Mouse (Mus musculus): ENCODE data around the gene Prkg1. TPM values are rescaled to one million over a fixed set of nuclear protein-coding genes. Genes with fewer than 3 reads are reported as not detected.

Gene Prkg1
- total and polyA plus RNA-seq, 3 experiments, result not detected

- no peaks in the 10 kb centered on the region for H3K27me3 ChIP-seq (ENCODE audit: control insufficient read depth in 1 of 2, insufficient read depth in 2 of 2, low read length in 2 of 2)
- H3K36me3 ChIP-seq (ENCODE audit: control insufficient read depth in 1 of 2, insufficient read depth in 2 of 2, low read length in 2 of 2), result no peaks in the 10 kb centered on the region
- DNase-seq (ENCODE audit: low read depth, low spot score), result no peak
- no peaks in the 10 kb centered on the region for H3K9me3 ChIP-seq (replicated peaks; ENCODE audit: insufficient read depth, low read length)
- no peak within 1 kb of the TSS for H3K4me3 ChIP-seq (ENCODE audit: control insufficient read depth in 1 of 2, insufficient read depth in 1 of 2, low read depth in 2 of 2, low read length in 2 of 2)
- no peaks in the 10 kb centered on the region for H3K79me2 ChIP-seq (ENCODE audit: control insufficient read depth, insufficient read depth, low read length, poor library complexity)
- H3K4me1 ChIP-seq (ENCODE audit: control insufficient read depth in 1 of 2, insufficient read depth in 2 of 2, low read length in 2 of 2), result no peaks in the 10 kb centered on the region
- no peak for TF ChIP-seq ZNF384 (IDR thresholded peaks at IDR 0.05; ENCODE audit: low read depth, low read length)
- TF ChIP-seq GABPA (IDR thresholded peaks at IDR 0.05; ENCODE audit: low read depth, low read length), result no peak
- no peak for TF ChIP-seq JUND (IDR thresholded peaks at IDR 0.05; ENCODE audit: low read depth, low read length)
- no peak for TF ChIP-seq TCF12 (IDR thresholded peaks at IDR 0.05; ENCODE audit: low read depth, low read length)
- TF ChIP-seq RCOR1 (IDR thresholded peaks at IDR 0.05; ENCODE audit: low read depth, low read length), result no peak
- TF ChIP-seq POLR2A (IDR thresholded peaks at IDR 0.05; ENCODE audit: control insufficient read depth in 1 of 2, insufficient read depth in 1 of 2, low read depth in 1 of 2, low read length in 2 of 2, poor library complexity in 1 of 2), result no peak
- H3K9ac ChIP-seq (ENCODE audit: control insufficient read depth, low read depth, low read length, poor library complexity, severe bottlenecking), result no peak within 1 kb of the TSS
- no peak within 1 kb of the TSS for H3K27ac ChIP-seq (ENCODE audit: control insufficient read depth, low read depth, low read length)
Observed at GRCm38 (mm10) chr19:31082662-31083429, 682.0 kb downstream of the Prkg1 start, which contains the start of gene Cstf2t. Cstf2t (plus strand) TSS chr19:31082837.

- Histone ChIP-seq H3K4me3 (ENCODE audit: control insufficient read depth in 1 of 2, insufficient read depth in 1 of 2, low read depth in 2 of 2, low read length in 2 of 2) (no peak overlapping the region), H3K9ac (ENCODE audit: control insufficient read depth, low read depth, low read length, poor library complexity, severe bottlenecking) (no peak overlapping the region), H3K27ac (ENCODE audit: control insufficient read depth, low read depth, low read length) (no peak overlapping the region), H3K36me3 (ENCODE audit: control insufficient read depth in 1 of 2, insufficient read depth in 2 of 2, low read length in 2 of 2) (no peaks in the 10 kb centered on the region), H3K27me3 (ENCODE audit: control insufficient read depth in 1 of 2, insufficient read depth in 2 of 2, low read length in 2 of 2) (no peaks in the 10 kb centered on the region), H3K79me2 (ENCODE audit: control insufficient read depth, insufficient read depth, low read length, poor library complexity) (no peaks in the 10 kb centered on the region), H3K9me3 (replicated peaks; ENCODE audit: insufficient read depth, low read length) (no peaks in the 10 kb centered on the region), H3K4me1 (ENCODE audit: control insufficient read depth in 1 of 2, insufficient read depth in 2 of 2, low read length in 2 of 2) (no peaks in the 10 kb centered on the region)
- TF ChIP-seq MEF2A (IDR thresholded peaks at IDR 0.05; ENCODE audit: extremely low read depth, insufficient replicate concordance, low read depth, low read length, poor library complexity, severe bottlenecking), result no peak
- no peak for TF ChIP-seq ZNF384 (IDR thresholded peaks at IDR 0.05; ENCODE audit: low read depth, low read length)
- TF ChIP-seq HCFC1 (IDR thresholded peaks at IDR 0.05; ENCODE audit: low read depth, low read length), result no peak
- no peak for TF ChIP-seq CTCF (IDR thresholded peaks at IDR 0.05 in 2 of 3, conservative IDR thresholded peaks at IDR 0.05 in 1 of 3; ENCODE audit: control insufficient read depth in 1 of 3, insufficient read depth in 1 of 3, low read depth in 2 of 3, low read length in 3 of 3, poor library complexity in 1 of 3, severe bottlenecking in 1 of 3)
- no peak for TF ChIP-seq SIN3A (IDR thresholded peaks at IDR 0.05; ENCODE audit: low read length)
- TF ChIP-seq RAD21 (IDR thresholded peaks at IDR 0.05; ENCODE audit: low read depth, low read length), result no peak
- no peak for TF ChIP-seq TCF12 (IDR thresholded peaks at IDR 0.05; ENCODE audit: low read depth, low read length)
- no peak for TF ChIP-seq UBTF (IDR thresholded peaks at IDR 0.05; ENCODE audit: borderline replicate concordance, insufficient read depth, low read depth, low read length)
- TF ChIP-seq CHD2 (IDR thresholded peaks at IDR 0.05; ENCODE audit: low read length), result no peak
- no peak for TF ChIP-seq ETS1 (IDR thresholded peaks at IDR 0.05; ENCODE audit: low read depth, low read length)
- no peak for TF ChIP-seq MYB (IDR thresholded peaks at IDR 0.05; ENCODE audit: low read depth, low read length)
- no peak for TF ChIP-seq ZC3H11A (IDR thresholded peaks at IDR 0.05; ENCODE audit: low read depth, low read length)
- TF ChIP-seq JUND (IDR thresholded peaks at IDR 0.05; ENCODE audit: low read depth, low read length), result no peak
- TF ChIP-seq GATA1 (IDR thresholded peaks at IDR 0.05; ENCODE audit: low read depth, low read length), result no peak
- TF ChIP-seq E2F4 (IDR thresholded peaks at IDR 0.05; ENCODE audit: borderline replicate concordance, low read depth, low read length), result no peak
- TF ChIP-seq BHLHE40 (IDR thresholded peaks at IDR 0.05; ENCODE audit: borderline replicate concordance, low read depth, low read length), result no peak
- no peak for DNase-seq (ENCODE audit: low read depth, low spot score)
Observed at GRCm38 (mm10) chr19:31082226-31082625, 682.6 kb downstream of the Prkg1 start.

Data from MEL (cell line).